Mouse (Mus musculus) cortical plate, adult 2 months (tissue): ENCODE measurements around the gene Nrip2.

ENCODE experiments used
- CTCF ChIP-seq: fragments of 200-500 bp; IDR thresholded peaks from 2 replicates; pipeline ENCODE4 v1.5.1; 2011; ENCODE audit warnings: mild to moderate bottlenecking, control low read depth, low read length; ENCODE audit not compliant: insufficient read depth; ENCODE audit errors: extremely low read depth
- POLR2A ChIP-seq: fragments of 200-500 bp; IDR thresholded peaks from 2 replicates; pipeline ENCODE4 v1.6.1; 2011; ENCODE audit warnings: mild to moderate bottlenecking, low read length, control low read depth; ENCODE audit not compliant: insufficient read depth; ENCODE audit errors: extremely low read depth

GRCm38 (mm10) chr6:128379636-128380035, 19.5 kb upstream of the Nrip2 start:
- TF ChIP-seq POLR2A: no peak
- TF ChIP-seq CTCF: no peak
